Mouse (Mus musculus) adrenal gland, postnatal 14 days (tissue): ENCODE data around the gene Caln1. TPM values are rescaled to one million over a fixed set of nuclear protein-coding genes. Genes with fewer than 3 reads are reported as not detected.
A peak's percentile ranks its signal among the peaks of the same experiment; 100 is the strongest.

Experiments
- DNase-seq: peaks from one replicate; pipeline ENCODE4 v3.0.0; 2021; ENCODE audit warnings: mixed read lengths
- total RNA-seq: library from RNA; stranded (reverse); gene quantifications from 2 replicates; pipeline ENCODE4 v1.2.3, GENCODE M21; 2021

Gene Caln1
- total RNA-seq, 1 experiment from 2014 or later = 35.2 TPM

- DNase-seq = no peak
These were observed 443.3 kb downstream of the Caln1 start for GRCm38 (mm10) chr5:130812556-130812955.

- peak; percentile 20 for DNase-seq
These were observed 443.8 kb downstream of the Caln1 start for GRCm38 (mm10) chr5:130813089-130813488.

DNA sequence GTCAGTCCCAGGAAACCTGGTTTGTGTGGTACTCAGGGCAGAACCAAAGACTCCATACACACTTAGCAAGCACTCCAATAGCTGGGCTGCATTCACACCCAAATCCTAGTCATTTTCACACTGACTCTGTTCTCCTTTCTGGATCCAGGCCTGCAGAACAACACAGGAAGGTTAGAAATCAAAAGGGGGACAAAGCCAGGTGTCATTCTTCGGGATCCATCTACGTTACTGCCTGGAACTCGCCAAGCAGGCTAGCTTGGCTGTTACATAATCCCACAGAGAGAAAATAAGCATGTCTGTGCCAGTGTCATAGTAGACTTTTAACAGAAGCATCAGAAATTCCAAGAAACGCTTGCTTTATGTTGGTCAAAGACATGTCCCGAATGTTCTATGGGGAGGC, 446.1 kb downstream of the Caln1 start:
- no peak for DNase-seq

DNA sequence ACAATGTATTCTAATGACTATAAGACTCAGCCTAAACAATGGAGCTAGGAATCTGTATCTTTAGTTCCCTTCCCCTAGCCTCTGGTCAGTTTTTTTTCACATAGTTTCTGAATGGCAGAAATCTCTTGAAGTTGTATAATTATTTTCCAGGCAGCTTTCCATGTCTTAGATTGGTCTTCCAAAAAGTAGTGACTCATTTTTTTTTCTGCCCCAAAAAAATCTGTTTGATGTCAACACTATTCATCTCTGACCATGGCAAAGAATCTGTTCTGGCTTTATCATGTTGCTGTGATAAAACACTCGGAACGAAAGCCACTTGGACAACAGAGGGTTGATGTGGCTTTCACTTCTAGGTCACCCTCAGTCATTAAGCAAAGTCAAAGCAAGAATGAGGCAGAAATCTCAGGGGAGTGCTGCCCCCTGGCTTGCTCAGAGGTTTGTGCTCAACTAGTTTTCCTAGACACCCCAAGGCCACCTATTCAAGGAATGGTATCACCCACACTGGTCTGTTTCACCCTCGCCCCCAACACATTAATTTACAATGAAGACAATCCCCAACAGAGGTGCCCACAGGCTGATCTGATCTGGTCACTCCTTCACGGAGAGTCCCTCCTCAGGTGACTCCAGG, 450.9 kb downstream of the Caln1 start:
- peak; percentile 36 for DNase-seq

GRCm38 (mm10) chr5:130820661-130821060, 451.4 kb downstream of the Caln1 start:
- DNase-seq = no peak

GRCm38 (mm10) chr5:130825797-130826196, 456.5 kb downstream of the Caln1 start:
- no peak for DNase-seq

GRCm38 (mm10) chr5:130848562-130848961, 479.3 kb downstream of the Caln1 start:
- DNase-seq = no peak

DNA sequence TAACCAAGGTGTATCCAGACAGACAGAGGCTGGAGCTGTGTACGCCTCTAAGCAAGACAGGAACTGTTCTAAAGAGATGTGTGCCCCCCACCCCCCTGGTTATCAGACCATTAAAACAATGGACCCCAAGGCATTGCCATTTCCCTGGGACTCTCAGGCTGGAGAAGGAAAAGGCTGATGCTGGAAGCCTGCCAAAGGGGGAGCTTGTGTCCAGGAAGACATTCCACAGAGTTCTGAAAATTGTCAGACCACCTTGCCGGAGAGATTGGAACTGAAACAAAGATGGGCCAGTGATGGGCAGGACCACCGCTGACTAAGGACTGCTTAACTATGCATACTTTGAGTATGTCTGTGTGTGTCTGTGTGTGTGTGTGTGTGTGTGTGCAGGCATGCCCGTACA, 480.4 kb downstream of the Caln1 start:
- DNase-seq = peak; percentile 12

DNA sequence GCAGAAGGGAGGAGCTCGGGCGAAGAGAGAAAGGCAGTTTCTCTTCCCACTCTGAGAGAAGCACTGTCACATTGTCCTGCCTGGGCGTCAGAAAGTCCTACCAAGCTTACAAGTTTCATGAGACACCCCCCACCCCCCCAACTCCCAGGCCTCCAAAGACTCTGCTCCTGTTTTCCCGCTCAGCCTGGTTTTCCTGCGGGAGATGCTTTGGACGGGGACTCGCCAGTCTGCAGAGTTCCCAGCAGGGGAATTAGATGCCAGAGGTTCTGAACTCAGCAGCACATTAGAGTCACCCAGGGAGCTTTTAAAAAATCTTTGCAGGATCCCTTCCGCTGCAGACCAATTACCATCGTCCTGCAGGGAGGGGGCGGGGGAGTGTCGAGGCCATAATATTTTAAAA, 482.9 kb downstream of the Caln1 start:
- no peak for DNase-seq

- peak; percentile 93 for DNase-seq
These were observed 484.1 kb downstream of the Caln1 start for GRCm38 (mm10) chr5:130853371-130853770.

GRCm38 (mm10) chr5:130854430-130854829, 485.2 kb downstream of the Caln1 start:
- no peak for DNase-seq

- DNase-seq = peak; percentile 56
These were observed 488.9 kb downstream of the Caln1 start for GRCm38 (mm10) chr5:130858148-130858547.

DNA sequence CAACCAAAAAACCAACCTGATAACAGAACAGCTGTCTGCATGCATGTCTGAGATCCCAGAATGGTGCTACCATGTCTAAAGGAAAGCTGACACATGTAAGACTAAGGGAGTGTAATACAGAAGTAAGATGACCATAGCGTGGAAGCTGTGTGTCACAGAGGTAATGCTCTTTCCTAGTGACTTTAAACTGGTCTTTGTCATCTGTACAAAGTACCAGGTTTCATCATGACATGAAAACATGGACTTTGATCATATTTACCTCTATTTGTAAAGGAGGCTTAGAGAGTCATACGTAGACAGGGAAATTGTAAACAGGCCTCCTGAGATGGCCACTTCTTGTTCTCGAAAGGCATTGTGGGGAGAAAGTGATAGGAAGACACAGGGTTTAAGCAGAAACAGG, 489.5 kb downstream of the Caln1 start:
- no peak for DNase-seq

DNA sequence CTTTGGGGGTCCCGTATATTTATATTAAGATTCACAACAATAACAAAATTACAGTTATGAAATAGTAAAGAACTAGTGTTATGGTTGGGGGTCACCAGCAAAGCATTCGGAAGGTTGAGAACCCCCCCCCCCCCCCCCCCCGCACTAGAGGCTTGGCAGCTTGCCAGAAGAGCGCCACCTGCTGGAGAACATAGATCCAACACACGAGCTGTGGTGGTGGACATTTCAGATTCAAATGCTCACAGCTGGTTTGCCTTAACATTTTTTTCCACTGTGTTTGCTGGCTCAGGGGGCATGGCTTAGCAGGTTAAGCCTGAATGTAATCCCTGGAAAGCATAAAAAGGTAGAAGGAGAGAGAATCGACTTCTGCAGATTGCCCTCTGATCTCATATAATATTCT, 490.5 kb downstream of the Caln1 start:
- peak; percentile 27 for DNase-seq

GRCm38 (mm10) chr5:130862302-130862701, 493.0 kb downstream of the Caln1 start:
- peak; percentile 46 for DNase-seq

- no peak for DNase-seq
These were observed 500.6 kb downstream of the Caln1 start for GRCm38 (mm10) chr5:130869869-130870268.

DNA sequence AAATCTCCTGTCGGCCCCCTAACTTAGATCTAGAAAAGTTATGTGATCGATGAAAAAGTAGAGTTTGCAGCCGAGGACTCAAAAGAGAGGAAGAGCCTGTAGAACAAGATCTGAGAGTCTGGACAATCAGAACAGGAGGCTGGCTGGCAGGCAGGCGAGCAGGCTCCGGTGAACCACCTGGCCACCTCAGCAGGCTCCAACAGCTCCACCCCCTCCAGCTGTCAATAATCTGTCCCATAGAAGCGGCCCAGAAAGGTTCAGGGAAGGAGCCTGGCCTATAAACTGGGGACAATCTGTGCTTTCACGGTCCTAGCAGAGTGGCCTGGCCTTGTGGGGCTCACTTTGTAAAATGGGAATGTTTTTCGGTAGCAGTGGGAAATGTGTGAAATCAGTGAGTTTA, 501.8 kb downstream of the Caln1 start:
- DNase-seq = no peak

GRCm38 (mm10) chr5:130875391-130875790, 506.1 kb downstream of the Caln1 start:
- no peak for DNase-seq

- no peak for DNase-seq
These were observed 511.1 kb downstream of the Caln1 start for GRCm38 (mm10) chr5:130880331-130880730.

GRCm38 (mm10) chr5:130891735-130892134, 522.5 kb downstream of the Caln1 start:
- DNase-seq = no peak

- DNase-seq = no peak
These were observed 526.7 kb downstream of the Caln1 start for GRCm38 (mm10) chr5:130895991-130896390.
